Mouse (Mus musculus) frontal cortex, postnatal 10 days (tissue): ENCODE measurements at regions not wholly inside any gene's neighbourhood (a gene's known extent, or its start where the extent isn't known, plus 50 kb on each side); places are given as distances from the start of the nearest gene placed in this dataset.
A peak's percentile ranks its signal among the peaks of the same experiment; 100 is the strongest.

Experiments
- DNase-seq, 2 experiments: peaks; one replicate each; pipeline ENCODE4 v3.0.0; 2022; ENCODE audit warnings: low spot score in 2 of 2, mixed read lengths in 1 of 2

DNA sequence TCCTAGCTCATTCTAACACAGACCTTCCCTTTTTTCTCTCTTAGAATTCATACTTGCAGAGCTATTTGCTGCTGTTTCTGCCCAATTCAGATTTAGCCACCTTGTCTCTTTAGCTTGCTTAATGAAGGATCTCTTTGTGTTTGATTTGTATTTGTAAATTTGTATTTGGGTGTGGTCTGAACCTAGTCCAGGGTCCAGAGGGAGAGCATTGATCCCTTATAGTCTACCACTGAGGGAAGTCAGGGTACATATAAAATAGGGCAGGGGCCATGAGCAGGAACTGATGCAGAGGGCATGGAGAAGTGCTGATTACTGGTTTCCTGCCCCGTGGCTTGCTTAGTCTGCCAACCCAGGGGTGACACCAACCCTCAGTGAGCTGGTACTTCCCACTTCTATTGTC, 508.7 kb downstream of the Tm4sf1 start:
- DNase-seq: no peak

DNA sequence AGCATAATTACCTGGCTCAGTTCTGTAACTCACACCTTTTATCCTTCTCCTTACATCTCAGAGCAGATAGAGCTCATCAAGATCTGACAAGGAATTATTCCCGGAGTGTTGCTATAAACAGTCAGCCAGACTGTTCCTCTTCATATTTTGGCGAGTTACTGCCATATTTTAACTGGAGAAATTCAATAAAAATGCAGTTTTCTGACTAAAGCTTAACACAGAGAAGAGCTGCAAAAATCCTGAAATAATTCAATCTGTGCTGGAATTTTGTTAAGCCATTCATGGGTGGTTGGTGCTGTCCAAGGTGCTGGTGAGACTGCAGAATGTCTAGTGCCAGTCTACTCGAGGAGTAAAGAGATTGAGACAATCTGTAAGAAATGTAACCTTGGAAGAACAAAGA, 512.6 kb downstream of the Tm4sf1 start:
- peak in 1 of 2 experiments; percentile 7 for DNase-seq

DNA sequence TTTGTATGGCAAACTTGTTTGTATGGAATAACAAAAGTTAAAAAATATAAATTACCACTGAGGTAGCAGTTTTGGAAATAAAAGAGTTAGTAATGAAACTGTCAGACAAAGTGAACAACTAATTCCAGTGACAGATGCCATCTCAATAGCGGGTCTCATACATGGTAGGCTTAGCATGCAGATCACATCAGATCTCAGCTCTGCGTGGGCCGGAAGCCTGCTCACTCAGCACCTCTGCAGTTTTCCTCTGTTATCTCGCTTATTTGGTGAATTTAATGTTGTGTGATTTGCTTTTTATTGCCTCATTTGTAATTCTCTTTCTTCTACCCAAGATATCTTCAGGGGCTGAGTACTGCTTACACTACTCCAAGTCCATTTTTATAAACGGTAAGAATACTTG, 527.9 kb downstream of the Tm4sf1 start:
- no peak for DNase-seq

DNA sequence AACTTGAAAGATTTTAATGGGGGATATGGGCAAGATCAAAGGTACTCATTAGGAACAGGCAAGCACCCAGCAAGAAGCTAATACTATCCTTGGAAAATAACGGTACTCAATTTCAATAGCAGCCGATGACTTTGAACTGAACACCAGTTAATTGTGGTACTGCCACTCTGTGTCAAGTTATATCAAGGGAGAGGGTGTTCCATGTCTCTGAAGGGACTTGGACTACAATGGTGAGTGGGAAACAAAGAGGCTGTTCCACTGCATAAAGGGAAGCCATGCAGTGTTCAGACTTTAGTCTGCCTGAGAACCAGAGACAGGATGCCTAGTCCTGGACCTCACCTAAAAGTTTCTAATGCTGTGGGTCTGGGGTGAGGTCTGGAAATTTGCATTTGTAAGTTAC, 531.6 kb downstream of the Tm4sf1 start:
- no peak for DNase-seq

DNA sequence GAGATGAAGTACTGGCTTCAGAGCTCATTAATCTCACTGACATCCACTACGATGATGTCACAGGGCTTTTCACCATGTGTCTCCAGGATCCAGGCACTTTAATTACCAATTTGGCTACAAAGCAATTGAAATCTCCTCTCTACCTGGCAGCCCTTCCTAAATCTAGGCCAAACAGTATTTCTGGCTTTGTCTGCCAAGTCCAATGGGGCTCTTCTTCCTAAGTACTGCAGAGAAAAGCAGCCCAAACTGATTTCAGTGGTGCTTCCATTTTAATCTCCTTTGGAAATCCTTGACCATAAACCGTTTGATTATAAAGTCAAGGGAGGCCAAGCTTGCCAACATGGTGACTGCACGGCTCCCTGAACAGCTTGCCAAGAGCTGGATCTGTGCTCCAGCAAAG, 534.7 kb downstream of the Tm4sf1 start:
- no peak for DNase-seq

DNA sequence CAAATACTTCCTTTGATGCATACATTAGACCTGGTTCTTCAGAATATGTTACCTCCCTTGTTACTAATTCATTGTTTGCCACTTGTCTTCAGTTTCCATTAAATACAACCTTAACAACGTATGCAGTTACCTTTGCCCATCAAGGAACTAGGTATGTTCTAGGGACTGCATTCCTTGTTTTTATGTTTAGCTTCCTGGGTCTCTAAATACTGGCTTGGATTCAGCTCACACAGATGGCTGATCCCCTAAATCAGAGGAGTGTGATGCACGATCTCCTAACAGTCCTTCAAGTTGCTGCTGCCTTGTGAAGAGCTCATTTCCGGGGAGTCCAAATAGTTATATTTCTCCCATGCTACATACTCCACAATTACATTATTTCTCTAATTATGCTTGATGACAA, 537.5 kb downstream of the Tm4sf1 start:
- no peak for DNase-seq

DNA sequence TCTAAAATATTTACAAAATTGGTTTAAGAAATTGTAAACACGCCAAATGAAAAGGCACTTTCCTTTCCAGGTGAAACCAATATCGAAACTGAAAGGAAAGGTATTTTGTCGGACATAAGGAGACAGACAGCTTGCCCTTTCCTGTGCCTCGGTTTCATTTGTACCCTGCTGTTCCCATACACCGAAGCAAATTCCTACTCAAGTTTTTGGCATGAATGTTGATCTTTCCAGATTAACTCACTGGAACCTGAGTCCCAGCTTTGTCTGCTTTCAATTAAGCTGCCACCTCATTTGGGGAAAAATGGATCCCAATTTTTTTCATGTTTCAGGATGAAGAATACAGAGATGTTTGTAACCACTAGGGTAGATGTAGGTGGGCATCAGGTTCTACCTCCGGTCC, 537.9 kb downstream of the Tm4sf1 start:
- no peak for DNase-seq

DNA sequence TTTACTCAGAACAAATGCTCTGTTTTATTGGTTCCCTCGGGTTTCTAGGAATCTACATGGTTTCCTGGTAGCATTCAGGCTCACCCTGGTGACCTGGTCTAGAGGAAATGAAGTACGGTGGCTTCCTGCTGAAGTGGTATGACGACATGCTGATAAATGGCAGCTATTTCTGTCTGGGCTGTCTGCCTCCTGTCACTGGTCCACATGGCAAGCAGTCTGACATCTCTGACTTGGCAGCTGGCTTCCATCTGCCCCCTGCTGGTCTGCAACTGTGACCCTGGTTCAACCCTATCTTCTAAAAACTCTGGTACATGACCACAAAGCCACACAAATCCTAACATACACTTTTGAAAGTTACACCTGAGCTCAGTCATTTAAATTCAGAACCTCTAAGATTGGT, 548.1 kb downstream of the Tm4sf1 start:
- peak; percentile 7 to 10 for DNase-seq

DNA sequence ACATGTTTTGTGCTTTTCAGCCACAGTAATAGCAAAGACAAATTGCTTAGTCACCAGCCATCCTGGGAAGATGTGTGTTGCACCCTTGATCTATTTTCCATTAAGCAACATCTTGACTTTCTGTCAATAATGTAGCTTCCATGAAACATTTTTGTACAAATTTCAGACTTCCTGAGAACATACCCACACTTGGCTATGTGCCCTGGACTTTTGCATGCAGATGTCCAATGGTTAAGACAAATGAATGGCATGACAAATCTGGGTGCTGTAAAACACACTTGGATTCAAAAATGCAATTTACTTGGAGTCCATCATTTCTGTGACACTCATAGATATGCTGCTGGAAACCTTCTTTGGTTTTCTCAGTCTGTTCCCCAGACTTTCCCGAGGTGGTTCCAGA, 549.9 kb downstream of the Tm4sf1 start:
- no peak for DNase-seq

DNA sequence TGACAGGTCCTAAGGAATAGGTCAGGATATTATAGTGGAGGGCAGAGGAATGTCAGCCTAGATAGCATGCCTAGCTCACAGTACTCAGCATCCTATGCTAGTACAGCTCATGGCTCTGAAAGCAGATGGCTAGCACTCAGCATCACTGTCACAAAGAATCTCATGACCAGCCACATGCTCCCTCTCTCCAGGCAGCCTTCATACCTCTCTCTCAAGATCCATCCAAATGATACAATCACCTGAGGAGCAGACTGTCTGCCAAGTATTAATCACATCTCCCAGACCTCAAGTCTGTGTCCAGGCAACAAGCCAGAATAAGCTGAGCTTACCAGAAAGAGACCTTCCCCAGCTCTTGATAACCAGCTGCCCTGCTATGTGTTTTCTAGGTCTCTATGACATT, 557.4 kb upstream of the Nbea start:
- DNase-seq: no peak

DNA sequence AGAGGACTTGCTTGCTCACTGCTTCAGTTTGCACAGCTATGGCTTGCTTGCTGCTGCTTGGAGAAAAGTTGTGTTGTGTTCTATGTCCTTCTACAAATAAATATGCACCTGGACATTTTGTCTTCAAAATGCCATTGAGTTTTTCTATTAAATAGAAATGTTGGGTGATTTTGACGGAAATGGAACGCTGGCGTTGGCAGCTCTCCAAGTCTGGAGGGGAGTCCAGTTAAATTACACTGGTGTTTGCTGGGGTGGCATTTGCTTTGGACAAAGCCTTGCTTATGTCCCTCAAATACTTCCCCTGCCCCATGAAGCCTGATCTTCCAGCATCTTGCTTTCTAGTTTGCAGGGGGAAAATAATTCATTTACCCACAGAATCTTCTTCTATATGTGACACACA, 556.0 kb upstream of the Nbea start:
- DNase-seq: no peak

DNA sequence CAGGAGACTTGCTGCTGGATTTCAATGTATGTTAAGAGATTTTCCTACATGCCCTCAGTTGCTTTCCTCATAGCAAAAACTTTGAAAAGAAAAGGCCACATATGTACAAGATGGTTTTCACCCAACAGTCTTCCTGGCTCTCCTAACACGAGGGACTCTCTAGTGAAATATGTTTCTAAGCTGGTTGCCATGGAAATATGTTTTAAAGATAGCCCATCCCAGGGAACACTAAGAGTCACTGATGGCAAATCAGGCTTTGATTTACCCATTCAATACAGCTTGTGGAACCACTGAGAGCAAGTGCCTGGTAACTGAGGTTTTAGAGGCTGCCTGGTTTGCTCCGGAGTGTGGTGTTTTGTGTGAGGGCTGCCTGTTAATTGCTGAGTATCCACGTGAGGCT, 547.3 kb upstream of the Nbea start:
- peak in 1 of 2 experiments; percentile 10 for DNase-seq

DNA sequence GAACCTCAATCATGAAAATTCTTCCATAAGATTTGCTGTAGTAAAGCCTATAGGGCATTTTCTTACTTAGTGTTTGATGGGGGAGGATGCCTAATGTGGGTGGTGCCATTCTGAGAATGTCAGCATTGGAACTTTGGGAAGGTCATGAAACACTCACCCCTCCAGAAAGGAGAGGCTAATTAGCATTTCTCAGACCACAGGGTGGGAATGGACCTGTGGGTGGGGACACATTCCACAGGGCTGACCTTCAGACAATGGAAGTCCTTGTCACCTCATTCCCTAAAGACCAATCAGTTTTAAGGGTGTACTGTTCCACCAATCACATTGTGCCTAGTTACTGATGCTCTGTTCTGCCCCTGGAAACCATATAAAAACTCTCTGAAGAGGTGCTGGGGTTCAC, 541.5 kb upstream of the Nbea start:
- no peak for DNase-seq

DNA sequence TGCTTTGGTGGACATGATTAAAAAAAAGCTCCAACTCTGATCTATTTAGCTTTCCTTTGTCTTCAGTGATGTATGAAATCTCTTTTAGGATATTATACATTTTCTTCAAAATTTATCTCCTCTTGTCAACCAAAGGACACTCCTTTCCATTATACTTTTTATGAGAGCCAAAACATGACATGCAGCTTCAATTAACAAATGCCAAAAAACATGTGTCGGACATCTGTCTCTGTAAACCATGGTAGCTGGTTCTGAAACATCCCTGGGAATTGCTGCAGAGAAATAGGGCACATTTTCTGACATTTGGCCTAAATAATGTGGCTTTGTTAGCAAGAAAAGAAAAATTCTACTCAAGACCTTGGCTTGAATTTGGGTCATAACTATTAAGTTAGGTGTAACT, 524.8 kb upstream of the Nbea start:
- DNase-seq: no peak

DNA sequence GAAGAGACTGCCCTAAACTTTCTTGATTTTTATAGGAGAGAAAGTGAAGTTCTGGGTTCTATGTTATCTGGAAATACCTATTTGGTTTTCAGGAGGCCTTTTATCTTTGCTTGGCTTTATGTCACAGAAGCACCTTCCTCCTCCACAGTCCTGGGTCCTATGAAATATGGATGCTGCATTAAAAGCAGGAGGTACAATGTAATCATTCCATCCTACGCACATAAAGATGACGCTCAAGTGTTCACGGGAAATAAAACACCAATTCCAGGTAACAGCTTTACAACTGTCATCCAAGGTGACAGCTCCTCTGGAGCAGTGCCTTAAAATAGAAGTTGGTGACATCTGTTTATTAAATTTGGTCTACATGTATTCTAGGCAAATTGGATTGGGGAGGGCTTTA, 523.8 kb upstream of the Nbea start:
- DNase-seq: no peak

DNA sequence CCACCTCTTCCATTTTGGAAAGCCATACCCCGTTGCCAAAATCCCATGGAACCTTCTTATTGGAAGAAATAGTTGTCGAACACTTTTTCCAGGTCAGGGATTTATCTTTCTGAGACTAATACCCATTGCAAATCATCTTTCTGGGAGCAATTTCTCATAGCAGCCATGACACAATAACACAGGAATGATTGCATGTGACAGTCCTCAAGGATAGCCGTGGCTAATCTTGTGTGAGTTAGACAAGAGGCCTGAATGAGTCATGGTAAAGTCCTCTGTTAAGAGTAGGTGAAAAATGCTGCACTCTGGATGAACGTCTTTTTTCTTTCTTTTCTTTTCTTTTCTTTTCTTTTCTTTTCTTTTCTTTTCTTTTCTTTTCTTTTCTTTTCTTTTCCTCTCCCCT, 522.5 kb upstream of the Nbea start:
- no peak for DNase-seq

DNA sequence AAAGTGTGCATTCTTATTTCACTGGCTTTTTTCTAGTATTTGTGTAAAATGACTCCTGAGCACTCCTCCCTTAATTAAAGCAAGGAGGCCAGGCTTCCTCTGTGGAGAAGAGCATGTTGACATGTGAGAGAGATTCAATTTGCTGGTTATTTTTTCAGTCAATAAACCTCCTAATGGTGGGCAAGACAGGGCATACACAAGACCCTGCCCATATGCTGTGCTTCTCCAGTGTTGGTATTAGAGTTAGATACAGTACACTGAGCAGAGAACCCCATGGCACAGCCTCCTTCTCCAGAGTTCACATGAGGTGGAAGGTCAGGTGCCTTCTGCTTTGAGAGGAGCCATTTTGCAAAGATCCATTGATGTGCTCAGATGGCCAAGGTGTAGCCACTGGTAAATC, 515.4 kb upstream of the Nbea start:
- no peak for DNase-seq

DNA sequence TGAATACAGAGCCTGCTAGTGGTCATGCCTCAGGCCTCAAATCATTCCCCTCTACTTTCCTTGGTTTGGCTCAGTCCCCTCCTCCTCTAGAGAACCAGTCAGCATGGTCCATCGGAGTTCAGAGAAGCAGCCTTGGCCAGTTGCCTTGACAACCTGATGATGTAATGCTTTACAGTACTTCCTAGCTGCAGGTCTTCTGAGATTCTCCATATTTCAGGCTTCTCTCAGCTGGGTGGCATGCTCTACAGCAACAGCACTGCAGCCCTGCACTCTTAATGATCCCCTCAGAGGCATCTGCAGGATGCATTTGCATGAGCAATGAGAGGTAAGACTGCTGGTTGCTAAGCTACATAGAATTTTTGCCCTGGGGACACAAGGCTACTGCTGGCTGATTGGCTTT, 514.7 kb upstream of the Nbea start:
- peak; percentile 45 to 48 for DNase-seq

DNA sequence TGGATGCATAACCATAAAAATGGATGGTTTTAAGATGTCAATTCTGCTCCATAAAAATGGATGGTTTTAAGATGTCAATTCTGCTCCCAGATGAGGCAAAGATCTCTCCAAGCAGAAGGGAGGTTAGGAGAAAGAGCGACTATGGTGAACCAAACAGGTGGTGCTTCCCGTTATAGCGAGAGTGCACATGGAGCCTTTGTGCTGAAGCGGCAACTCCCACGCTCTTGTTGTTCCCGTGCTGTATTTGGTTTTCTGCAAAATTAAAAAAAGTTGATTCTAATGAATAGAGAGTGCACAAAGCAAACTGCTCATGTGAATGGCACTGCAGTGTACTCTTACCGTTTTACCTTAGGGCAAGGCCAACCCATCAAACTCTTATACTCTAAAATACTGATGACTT, 497.5 kb upstream of the Nbea start:
- no peak for DNase-seq

DNA sequence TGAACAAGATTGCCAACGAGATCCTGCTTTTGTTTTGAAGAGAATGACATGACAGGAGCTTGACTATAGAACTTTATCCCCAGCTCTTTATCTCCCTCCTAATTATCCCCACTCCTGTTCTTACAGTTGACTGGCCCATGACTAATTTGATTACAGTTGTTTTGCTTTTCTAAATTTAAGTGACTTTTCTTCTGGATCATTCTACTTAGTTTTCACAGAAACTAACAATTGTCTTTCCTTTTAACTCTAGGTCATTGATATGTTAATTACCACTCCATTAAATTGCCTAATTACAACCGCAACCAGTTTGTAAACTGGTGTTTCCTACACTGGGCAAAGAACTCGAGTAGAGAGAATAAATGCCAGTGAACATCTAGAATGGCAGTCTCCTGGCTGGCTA, 485.3 kb upstream of the Nbea start:
- DNase-seq: no peak

DNA sequence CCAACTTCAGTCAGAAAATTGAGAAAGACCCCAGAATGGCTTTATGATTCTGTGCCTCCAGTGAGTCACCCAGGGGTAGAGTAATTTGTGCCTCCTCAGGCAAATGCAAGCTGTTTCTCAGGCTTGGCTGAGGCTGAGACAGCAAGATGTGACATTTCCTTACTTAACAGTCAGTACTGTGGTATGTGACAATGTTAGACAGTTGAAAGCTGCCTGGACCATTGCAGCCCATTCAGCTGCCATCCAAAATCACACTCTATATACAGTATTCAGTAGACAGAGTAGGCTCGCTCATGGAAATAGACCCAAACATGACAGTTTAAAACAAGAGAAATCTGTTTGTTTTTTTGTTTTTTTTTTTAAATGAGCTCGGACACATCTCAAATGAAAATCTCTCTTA, 477.1 kb upstream of the Nbea start:
- no peak for DNase-seq

DNA sequence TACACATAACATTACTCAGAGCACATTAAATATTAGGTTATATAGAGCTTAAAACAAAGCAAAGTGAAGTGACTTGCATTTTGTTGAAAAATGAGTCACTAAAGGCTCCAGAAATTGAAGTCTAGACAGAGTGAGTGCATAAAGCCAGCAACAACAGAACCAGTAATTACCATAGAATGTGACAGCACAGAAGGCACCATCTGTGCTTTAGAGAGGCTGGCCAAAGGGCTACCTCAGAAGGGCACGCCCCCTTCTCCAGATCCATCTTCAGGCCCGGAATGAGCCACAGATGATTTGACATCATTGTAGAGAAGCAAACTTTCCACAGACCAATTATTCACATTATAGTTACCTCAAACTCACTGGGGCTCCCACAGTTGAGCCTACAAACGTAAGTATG, 463.8 kb upstream of the Nbea start:
- DNase-seq: no peak
